Mouse (Mus musculus) embryonic facial prominence, embryonic 12.5 days (tissue): ENCODE results near the gene Btg3. TPM values are rescaled to one million over a fixed set of nuclear protein-coding genes. Genes with fewer than 3 reads are reported as not detected.

Experiments
- ATAC-seq: fragments of 200-750 bp; cut with Nextera tagmentation; 2 replicates; pipeline ENCODE4 v1.8.0; 2017; ENCODE audit not compliant: insufficient number of reproducible peaks, insufficient read depth, low FRiP score, low TSS enrichment
- H3K27ac ChIP-seq: fragments of 300-500 bp; sonication (generic); 2 replicates; pipeline ENCODE4 v1.5.1; 2016; ENCODE audit warnings: mild to moderate bottlenecking
- H3K27me3 ChIP-seq: fragments of 300-500 bp; sonication (generic); 2 replicates; pipeline ENCODE4 v1.6.1; 2016; ENCODE audit warnings: mild to moderate bottlenecking, moderate library complexity
- H3K36me3 ChIP-seq: fragments of 300-500 bp; sonication (generic); 2 replicates; pipeline ENCODE4 v1.6.1; 2016; ENCODE audit warnings: mild to moderate bottlenecking
- H3K4me1 ChIP-seq: fragments of 300-500 bp; sonication (generic); 2 replicates; pipeline ENCODE4 v1.6.1; 2016
- H3K4me2 ChIP-seq: fragments of 300-500 bp; sonication (generic); replicated peaks from 2 replicates; pipeline ENCODE4 v1.6.1; 2016; ENCODE audit warnings: mild to moderate bottlenecking, moderate library complexity
- H3K4me3 ChIP-seq: fragments of 300-500 bp; sonication (generic); 2 replicates; pipeline ENCODE4 v1.5.1; 2016; ENCODE audit warnings: mild to moderate bottlenecking
- H3K9ac ChIP-seq: fragments of 300-500 bp; sonication (generic); 2 replicates; pipeline ENCODE4 v1.6.1; 2016; ENCODE audit warnings: mild to moderate bottlenecking, moderate library complexity
- H3K9me3 ChIP-seq: fragments of 300-500 bp; sonication (generic); 2 replicates; pipeline ENCODE4 v1.6.1; 2016; ENCODE audit warnings: mild to moderate bottlenecking, moderate library complexity
- WGBS: fragments of 180-500 bp; shearing (Covaris S2); methylation state at CpG from one replicate; pipeline ENCODE4 v1.1.7; 2016; 5-methylcytosine and 5-hydroxymethylcytosine counted together
- polyA plus RNA-seq: library from polyadenylated mRNA; unstranded; fragments of >200 nt; fragmentation: Nextera tagmentation; extraction: Ambion mirVana; gene quantifications from 2 replicates; pipeline ENCODE4 v1.2.1, GENCODE M21; 2016

Btg3 gene
- polyA plus RNA-seq, 1 experiment from 2014 or later = 41.7 TPM

DNA sequence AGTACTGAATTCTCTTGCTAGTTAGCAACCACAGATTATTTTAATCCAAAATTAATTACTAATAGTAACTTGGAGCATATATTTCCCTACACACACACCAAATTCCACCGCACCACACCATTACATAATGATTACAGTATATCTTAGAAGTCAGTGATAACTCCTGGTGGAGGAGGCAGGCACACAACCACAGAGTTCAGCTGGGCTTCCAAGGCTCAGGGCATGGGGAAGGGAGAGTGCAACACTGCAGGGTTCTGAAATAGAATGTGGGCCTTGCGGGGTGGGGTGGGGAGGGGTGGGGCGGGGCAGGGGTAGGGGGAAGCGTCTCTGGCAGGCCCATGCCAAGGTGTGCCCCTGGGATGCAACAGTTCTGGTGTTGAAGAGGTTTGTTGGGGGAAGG lies 81.4 kb downstream of the Btg3 start:
- Histone ChIP-seq H3K4me1 (no peaks in the 10 kb centered on the region), H3K4me2 (no peak overlapping the region), H3K27ac (no peak overlapping the region), H3K9me3 (no peaks in the 10 kb centered on the region), H3K27me3 (0 out of 2 replicates have a peak, but pooled peaks cover 8% of the 10 kb centered on the region), H3K4me3 (no peak overlapping the region), H3K9ac (no peak overlapping the region), H3K36me3 (no peaks in the 10 kb centered on the region)
- ATAC-seq = no peak
- 65% methylated on average over 4 of the region's 4 CpGs for WGBS

DNA sequence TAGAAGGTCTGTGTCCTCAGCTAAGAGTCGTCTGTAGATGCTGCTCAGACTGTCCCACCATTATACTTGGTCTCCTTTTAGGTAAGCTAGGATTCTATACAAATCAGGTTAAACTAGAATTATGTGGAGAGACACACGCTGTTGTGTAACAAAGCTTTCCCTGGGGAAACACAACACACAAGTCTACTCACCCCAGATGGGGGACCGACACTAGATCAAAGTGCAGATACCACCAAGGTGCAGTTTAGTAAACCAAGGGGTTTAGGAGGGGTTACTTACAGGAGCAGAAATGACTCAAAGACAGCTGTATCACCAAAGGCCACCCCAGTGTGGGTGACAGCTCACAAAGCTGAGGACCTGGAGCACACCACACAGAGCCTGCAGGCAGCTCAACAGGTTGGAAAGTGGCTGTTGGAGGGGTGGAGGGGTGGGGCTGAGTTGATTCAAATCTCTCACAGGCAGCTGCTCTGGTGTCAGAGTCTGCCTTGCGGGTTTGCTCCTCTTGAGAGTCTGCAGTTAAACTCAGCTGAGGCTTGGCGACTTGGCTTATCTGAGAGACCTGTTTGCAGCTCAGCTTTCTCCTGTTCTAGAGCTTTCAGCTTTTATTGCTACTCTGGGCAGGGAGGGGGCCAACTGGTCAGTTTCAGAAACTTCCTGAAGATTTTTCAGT lies 82.3 kb downstream of the Btg3 start:
- Histone ChIP-seq H3K4me2 (no peak overlapping the region), H3K4me3 (no peak overlapping the region), H3K9ac (no peak overlapping the region), H3K36me3 (no peaks in the 10 kb centered on the region), H3K27ac (no peak overlapping the region), H3K4me1 (no peaks in the 10 kb centered on the region), H3K9me3 (no peaks in the 10 kb centered on the region), H3K27me3 (no peaks in the 10 kb centered on the region)
- ATAC-seq = no peak
- 43% methylated on average over 5 of the region's 5 CpGs for WGBS

DNA sequence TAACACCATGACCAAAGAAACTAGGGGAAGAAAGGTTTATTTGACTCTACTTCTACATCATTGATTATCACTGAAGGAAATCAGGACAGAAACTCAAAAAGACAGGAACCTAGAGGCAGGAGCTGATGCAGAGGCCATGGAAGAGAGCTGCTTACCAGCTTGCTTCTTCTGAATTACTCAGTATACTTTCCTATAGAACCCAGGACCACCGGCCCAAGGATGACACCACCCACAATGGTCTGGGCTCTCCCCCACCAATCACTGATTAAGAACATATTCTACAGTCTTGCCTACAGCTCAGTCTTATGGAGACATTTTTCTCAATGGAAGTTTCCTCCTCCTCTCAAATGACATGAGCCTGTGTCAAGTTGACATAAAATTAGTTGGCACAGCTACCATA lies 82.9 kb downstream of the Btg3 start:
- Histone ChIP-seq H3K27ac (no peak overlapping the region), H3K9ac (no peak overlapping the region), H3K4me3 (no peak overlapping the region), H3K27me3 (no peaks in the 10 kb centered on the region), H3K4me2 (no peak overlapping the region), H3K4me1 (no peaks in the 10 kb centered on the region), H3K36me3 (no peaks in the 10 kb centered on the region), H3K9me3 (no peaks in the 10 kb centered on the region)
- ATAC-seq = no peak
- WGBS = 83% methylated on average over 1 of the region's 1 CpGs

DNA sequence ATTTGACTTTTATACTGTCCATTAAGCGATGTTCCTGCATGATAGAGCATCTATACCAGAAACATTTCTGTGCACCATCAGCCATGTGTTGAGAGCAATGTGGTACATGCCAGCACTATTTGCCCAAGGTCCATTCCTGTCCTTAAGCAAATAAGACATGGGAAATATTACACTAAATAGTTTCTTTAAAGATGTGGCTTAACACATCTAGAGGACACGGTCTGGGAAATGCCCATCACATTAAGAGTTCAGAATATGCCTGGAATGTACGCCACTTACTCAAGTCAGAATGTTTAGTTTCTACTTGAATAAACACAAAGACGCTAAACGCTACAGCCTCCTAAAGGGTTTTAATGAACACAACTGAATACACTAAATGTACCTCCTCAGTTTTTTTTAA lies 93.8 kb downstream of the Btg3 start:
- WGBS = 70% methylated on average over 5 of the region's 5 CpGs
- Histone ChIP-seq H3K36me3 (no peaks in the 10 kb centered on the region), H3K4me3 (no peak overlapping the region), H3K27ac (no peak overlapping the region), H3K4me2 (no peak overlapping the region), H3K27me3 (no peaks in the 10 kb centered on the region), H3K9me3 (no peaks in the 10 kb centered on the region), H3K4me1 (no peaks in the 10 kb centered on the region), H3K9ac (no peak overlapping the region)
- no peak for ATAC-seq

Other genes starting within 250 kb of the Btg3 start
- gene Cxadr, start 75.7 kb downstream of the Btg3 start, polyA plus RNA-seq = 34.9 and 37.7 TPM in 2 replicates
- 27.0 and 28.8 TPM in 2 replicates for gene D16Ertd472e, start 199.5 kb upstream of the Btg3 start, polyA plus RNA-seq